Mouse (Mus musculus) midbrain, embryonic 12.5 days (tissue): Measurements from ENCODE around the gene Bbs9. TPM values are rescaled to one million over a fixed set of nuclear protein-coding genes. Genes with fewer than 3 reads are reported as not detected.
A peak's percentile ranks its signal among the peaks of the same experiment; 100 is the strongest.

Experiments
- ATAC-seq: fragments of 200-750 bp; cut with Nextera tagmentation; 2 replicates; pipeline ENCODE4 v1.8.0; 2017; ENCODE audit warnings: low read depth, moderate TSS enrichment, moderate library complexity; ENCODE audit not compliant: low FRiP score
- H3K27ac ChIP-seq: fragments of 300-500 bp; sonication (generic); replicated peaks from 2 replicates; pipeline ENCODE4 v1.5.1; 2016; ENCODE audit warnings: mild to moderate bottlenecking
- H3K27me3 ChIP-seq: fragments of 300-500 bp; sonication (generic); 2 replicates; pipeline ENCODE4 v1.6.1; 2016; ENCODE audit warnings: mild to moderate bottlenecking
- H3K36me3 ChIP-seq: fragments of 300-500 bp; sonication (generic); 2 replicates; pipeline ENCODE4 v1.6.1; 2016
- H3K4me1 ChIP-seq: fragments of 300-500 bp; sonication (generic); 2 replicates; pipeline ENCODE4 v1.6.1; 2016
- H3K4me2 ChIP-seq: fragments of 300-500 bp; sonication (generic); replicated peaks from 2 replicates; pipeline ENCODE4 v1.6.1; 2016; ENCODE audit warnings: mild to moderate bottlenecking, moderate library complexity
- H3K4me3 ChIP-seq: fragments of 300-500 bp; sonication (generic); 2 replicates; pipeline ENCODE4 v1.5.1; 2016; ENCODE audit warnings: mild to moderate bottlenecking
- H3K9ac ChIP-seq: fragments of 300-500 bp; sonication (generic); replicated peaks from 2 replicates; pipeline ENCODE4 v1.6.1; 2016; ENCODE audit warnings: mild to moderate bottlenecking, moderate library complexity
- H3K9me3 ChIP-seq: fragments of 300-500 bp; sonication (generic); 2 replicates; pipeline ENCODE4 v1.6.1; 2016; ENCODE audit warnings: mild to moderate bottlenecking
- WGBS: fragments of 180-500 bp; shearing (Covaris S2); methylation state at CpG from one replicate; pipeline ENCODE4 v1.1.7; 2016; 5-methylcytosine and 5-hydroxymethylcytosine counted together
- polyA plus RNA-seq: library from polyadenylated mRNA; unstranded; fragments of >200 nt; fragmentation: Nextera tagmentation; extraction: Ambion mirVana; gene quantifications from 2 replicates; pipeline ENCODE4 v1.2.1, GENCODE M21; 2016

The Bbs9 gene
- polyA plus RNA-seq, result 18.4 and 19.1 TPM in 2 replicates

DNA sequence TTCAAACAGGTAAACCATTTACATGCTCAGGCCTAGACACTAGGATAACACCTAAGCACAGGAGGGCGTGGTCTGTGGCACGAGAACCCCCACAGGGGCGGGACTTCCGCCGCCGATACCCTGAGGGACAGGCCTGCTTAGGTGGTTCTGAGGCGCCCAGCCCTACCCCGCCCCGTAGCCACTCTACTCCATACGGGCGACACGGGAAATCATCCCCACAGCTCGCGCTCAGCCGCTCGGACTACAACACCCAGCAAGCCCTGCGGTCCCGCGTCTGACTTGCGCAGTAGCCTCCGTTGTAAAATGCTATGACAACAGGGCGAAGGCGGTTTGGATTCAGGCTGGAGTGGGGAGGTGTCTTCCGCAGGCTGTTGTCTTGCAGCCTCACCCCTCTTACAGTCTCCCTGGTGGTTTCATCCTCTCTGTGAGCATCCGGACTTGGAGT is at the start of gene Bbs9:
Bbs9 (plus strand) TSS at position 292 of the 445 bp plus-strand sequence.
- Histone ChIP-seq H3K4me2 (peak within 1 kb of the TSS; percentile 88), H3K27me3 (no peaks in the 10 kb centered on the region), H3K9me3 (no peaks in the 10 kb centered on the region), H3K27ac (0 out of 2 replicates have a peak within 1 kb of the TSS, but pooled peaks have one; percentile 40), H3K4me1 (peaks cover 5% of the 10 kb centered on the region), H3K36me3 (no peaks in the 10 kb centered on the region), H3K4me3 (peak within 1 kb of the TSS; percentile 67), H3K9ac (peak within 1 kb of the TSS; percentile 65)
- peak; percentile 99 for ATAC-seq
- WGBS, result under 1% methylated on average over 25 of the region's 25 CpGs

DNA sequence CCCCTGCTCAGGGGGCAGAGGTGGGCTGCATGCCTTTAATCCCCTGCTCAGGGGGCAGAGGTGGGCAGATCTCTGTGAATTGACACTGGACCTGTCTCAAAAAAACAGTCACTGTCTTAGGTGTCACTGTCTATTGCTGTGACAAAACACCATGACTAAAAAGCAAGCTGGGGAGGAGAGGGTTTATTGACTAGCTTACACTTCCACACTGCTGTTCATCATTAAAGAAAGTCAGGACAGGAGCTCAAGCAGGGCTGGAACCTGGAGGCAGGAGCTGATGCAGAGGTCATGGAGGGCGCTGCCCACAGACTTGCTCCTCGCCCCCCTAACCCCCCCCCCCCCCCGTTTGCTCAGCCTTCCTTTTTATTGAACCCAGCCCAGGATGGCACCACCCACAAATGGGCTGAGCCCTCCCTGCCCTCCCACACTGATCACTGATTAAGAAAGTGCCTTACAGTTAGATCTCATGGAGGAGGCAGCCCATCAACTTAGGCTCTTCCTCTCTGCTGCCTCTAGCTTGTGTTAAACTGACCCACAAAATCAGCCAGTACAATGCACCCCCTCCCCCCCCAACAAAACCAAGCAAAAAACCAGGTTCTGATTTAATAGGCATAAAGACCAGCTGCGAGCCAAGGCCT is 47.4 kb upstream of the Bbs9 start:
- no peak for ATAC-seq
- Histone ChIP-seq H3K4me3 (no peak overlapping the region), H3K4me2 (no peak overlapping the region), H3K36me3 (no peaks in the 10 kb centered on the region), H3K27ac (no peak overlapping the region), H3K27me3 (no peaks in the 10 kb centered on the region), H3K9ac (no peak overlapping the region), H3K4me1 (peaks cover 2% of the 10 kb centered on the region), H3K9me3 (no peaks in the 10 kb centered on the region)
- WGBS, result 39% methylated on average over 4 of the region's 4 CpGs

DNA sequence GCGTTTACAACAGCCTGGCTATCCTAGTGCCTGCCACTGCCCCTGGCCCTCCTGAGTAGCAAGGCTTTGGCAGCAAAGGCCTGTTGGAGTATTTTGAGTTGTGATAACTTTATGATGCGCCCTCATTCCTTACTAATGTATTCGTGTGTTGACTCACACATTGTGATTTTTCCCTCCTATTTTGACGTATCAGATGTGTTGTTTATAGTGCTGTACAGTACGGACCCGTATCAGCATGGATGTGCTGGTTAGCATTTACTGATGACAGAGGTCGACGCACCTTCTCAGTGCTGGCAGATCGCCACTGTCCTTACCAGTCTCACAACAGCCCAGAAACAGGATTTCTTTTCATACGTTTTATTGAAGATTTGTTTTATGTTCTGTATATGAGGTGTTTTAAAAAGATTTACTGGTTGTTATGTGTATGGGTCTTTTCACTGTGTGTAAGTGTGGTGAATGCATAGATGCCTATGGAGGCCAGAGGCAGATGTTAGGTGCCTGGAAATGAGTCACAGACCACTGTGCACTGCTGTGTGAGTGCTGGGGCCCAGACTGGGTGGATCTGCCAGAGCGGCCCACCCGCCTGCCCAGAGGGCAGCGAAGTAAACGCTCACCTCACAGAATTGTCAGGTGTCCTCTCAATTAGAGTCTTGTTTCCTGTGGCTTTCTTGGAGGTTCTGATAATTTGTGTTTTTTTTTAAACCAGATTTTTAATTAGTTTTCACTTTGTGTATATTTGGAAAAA is 46.7 kb upstream of the Bbs9 start:
- Histone ChIP-seq H3K9me3 (no peaks in the 10 kb centered on the region), H3K4me3 (no peak overlapping the region), H3K9ac (no peak overlapping the region), H3K27me3 (no peaks in the 10 kb centered on the region), H3K4me2 (no peak overlapping the region), H3K27ac (no peak overlapping the region), H3K4me1 (peaks cover 2% of the 10 kb centered on the region), H3K36me3 (no peaks in the 10 kb centered on the region)
- no peak for ATAC-seq
- 84% methylated on average over 14 of the region's 14 CpGs for WGBS

- 55% methylated on average over 15 of the region's 15 CpGs for WGBS
- no peak overlapping the region for H3K4me3 ChIP-seq
- peaks cover 2% of the 10 kb centered on the region for H3K4me1 ChIP-seq
- H3K27ac ChIP-seq, result no peak overlapping the region
- H3K9me3 ChIP-seq, result no peaks in the 10 kb centered on the region
- H3K27me3 ChIP-seq, result no peaks in the 10 kb centered on the region
- no peak for ATAC-seq
- H3K4me2 ChIP-seq, result no peak overlapping the region
- H3K36me3 ChIP-seq, result no peaks in the 10 kb centered on the region
- H3K9ac ChIP-seq, result no peak overlapping the region
These were observed 45.8 kb upstream of the Bbs9 start for GRCm38 (mm10) chr9:22429533-22430241.

DNA sequence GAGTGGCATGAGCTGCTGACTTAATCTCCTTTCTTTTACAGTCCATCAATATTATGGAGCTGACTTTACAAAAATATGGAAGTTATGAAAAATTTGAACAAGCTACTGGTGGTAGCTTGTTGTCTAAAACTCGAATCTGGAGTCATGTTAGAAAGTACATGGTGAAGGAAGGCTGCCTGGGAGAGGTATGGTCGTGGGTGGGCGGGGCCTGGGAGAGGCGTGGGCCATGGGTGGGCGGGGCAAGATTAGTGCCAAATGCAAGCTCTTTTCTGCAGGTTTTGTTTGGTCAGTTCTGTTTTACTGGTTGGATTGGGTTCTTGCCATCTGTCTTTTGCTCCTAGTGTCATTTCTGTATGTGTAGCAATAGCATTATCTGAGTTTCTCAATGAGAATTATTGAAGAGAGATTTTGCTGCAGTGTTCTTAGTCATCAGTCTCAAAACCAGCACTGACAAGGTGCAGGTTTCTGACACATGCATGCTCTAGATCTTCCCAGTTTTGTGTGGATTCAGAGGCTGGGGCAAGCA is 45.1 kb upstream of the Bbs9 start:
- no peak overlapping the region for H3K27ac ChIP-seq
- WGBS, result 36% methylated on average over 5 of the region's 5 CpGs
- no peak overlapping the region for H3K4me2 ChIP-seq
- H3K9me3 ChIP-seq, result no peaks in the 10 kb centered on the region
- H3K4me3 ChIP-seq, result no peak overlapping the region
- no peaks in the 10 kb centered on the region for H3K27me3 ChIP-seq
- no peaks in the 10 kb centered on the region for H3K36me3 ChIP-seq
- H3K9ac ChIP-seq, result no peak overlapping the region
- peaks cover 2% of the 10 kb centered on the region for H3K4me1 ChIP-seq
- no peak for ATAC-seq

- no peak overlapping the region for H3K4me2 ChIP-seq
- peaks cover 2% of the 10 kb centered on the region; the same call in 1 of the 2 replicates for H3K4me1 ChIP-seq
- H3K27me3 ChIP-seq, result no peaks in the 10 kb centered on the region
- H3K9me3 ChIP-seq, result no peaks in the 10 kb centered on the region
- H3K9ac ChIP-seq, result no peak overlapping the region
- no peak overlapping the region for H3K4me3 ChIP-seq
- no peak for ATAC-seq
- no peaks in the 10 kb centered on the region for H3K36me3 ChIP-seq
- 72% methylated on average over 2 of the region's 2 CpGs for whole genome bisulfite sequencing
- H3K27ac ChIP-seq, result no peak overlapping the region
These were observed 42.3 kb upstream of the Bbs9 start for GRCm38 (mm10) chr9:22433221-22433620.

- Histone ChIP-seq H3K27me3 (no peaks in the 10 kb centered on the region), H3K4me2 (no peak overlapping the region), H3K9me3 (no peaks in the 10 kb centered on the region), H3K9ac (no peak overlapping the region), H3K27ac (no peak overlapping the region), H3K36me3 (no peaks in the 10 kb centered on the region), H3K4me1 (peaks cover 2% of the 10 kb centered on the region; the same call in 1 of the 2 replicates), H3K4me3 (no peak overlapping the region)
- ATAC-seq, result no peak
- WGBS, result 90% methylated on average over 2 of the region's 2 CpGs
These were observed 41.4 kb upstream of the Bbs9 start for GRCm38 (mm10) chr9:22434101-22434500.

- Histone ChIP-seq H3K36me3 (peaks cover 7% of the 10 kb centered on the region; the same call in 1 of the 2 replicates), H3K4me3 (no peak overlapping the region), H3K9ac (no peak overlapping the region), H3K4me2 (no peak overlapping the region), H3K4me1 (no peaks in the 10 kb centered on the region), H3K27me3 (no peaks in the 10 kb centered on the region), H3K27ac (no peak overlapping the region), H3K9me3 (no peaks in the 10 kb centered on the region)
- WGBS, result 87% methylated on average over 1 of the region's 1 CpGs
- ATAC-seq, result no peak
These were observed 36.7 kb upstream of the Bbs9 start for GRCm38 (mm10) chr9:22438826-22439225.

DNA sequence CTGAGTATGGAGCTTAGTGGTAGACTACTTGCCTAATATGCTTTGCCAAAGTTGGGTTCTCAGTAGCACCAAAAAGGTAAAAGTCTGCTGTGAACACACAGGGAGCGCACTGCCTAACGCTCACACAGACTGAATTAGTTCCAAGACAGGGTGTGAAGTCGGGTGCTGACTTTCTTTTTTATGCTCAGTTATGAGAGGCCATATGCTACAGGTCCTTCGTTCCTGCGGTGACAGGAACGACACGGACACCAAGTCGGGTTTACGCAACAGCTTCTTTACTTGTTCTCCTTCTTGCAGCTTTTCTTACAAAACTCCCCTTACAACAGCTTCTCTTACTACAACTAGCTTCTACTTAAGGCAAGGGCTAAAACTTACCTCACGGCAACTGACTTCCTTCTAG is 32.4 kb upstream of the Bbs9 start:
- Histone ChIP-seq H3K4me3 (no peak overlapping the region), H3K27ac (no peak overlapping the region), H3K4me2 (no peak overlapping the region), H3K27me3 (no peaks in the 10 kb centered on the region), H3K36me3 (peaks cover 35% of the 10 kb centered on the region), H3K9me3 (no peaks in the 10 kb centered on the region), H3K9ac (no peak overlapping the region), H3K4me1 (no peaks in the 10 kb centered on the region)
- ATAC-seq, result no peak
- WGBS, result 91% methylated on average over 10 of the region's 10 CpGs

DNA sequence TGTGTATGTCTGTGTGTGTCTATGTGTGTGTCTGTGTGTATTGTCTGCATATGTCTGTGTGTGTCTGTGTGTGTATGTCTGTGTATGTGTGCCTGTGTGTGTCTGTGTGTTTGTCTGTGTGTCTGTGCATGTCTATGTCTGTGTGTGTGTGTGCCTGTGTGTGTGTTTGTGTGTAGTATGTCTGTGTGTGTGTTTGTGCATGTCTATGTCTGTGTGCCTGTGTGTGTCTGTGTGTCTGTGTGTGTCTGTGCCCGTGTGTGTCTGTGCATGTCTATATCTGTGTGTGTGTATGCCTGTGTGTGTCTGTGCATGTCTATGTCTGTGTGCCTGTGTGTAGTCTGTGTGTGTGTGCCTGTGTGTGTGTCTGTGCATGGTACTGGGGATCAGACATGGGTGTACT is 30.4 kb upstream of the Bbs9 start:
- peaks cover 54% of the 10 kb centered on the region for H3K36me3 ChIP-seq
- H3K9me3 ChIP-seq, result no peaks in the 10 kb centered on the region
- ATAC-seq, result no peak
- H3K4me2 ChIP-seq, result no peak overlapping the region
- no peak overlapping the region for H3K4me3 ChIP-seq
- no peak overlapping the region for H3K9ac ChIP-seq
- H3K27me3 ChIP-seq, result no peaks in the 10 kb centered on the region
- no peaks in the 10 kb centered on the region for H3K4me1 ChIP-seq
- WGBS, result 81% methylated on average over 1 of the region's 1 CpGs
- no peak overlapping the region for H3K27ac ChIP-seq

DNA sequence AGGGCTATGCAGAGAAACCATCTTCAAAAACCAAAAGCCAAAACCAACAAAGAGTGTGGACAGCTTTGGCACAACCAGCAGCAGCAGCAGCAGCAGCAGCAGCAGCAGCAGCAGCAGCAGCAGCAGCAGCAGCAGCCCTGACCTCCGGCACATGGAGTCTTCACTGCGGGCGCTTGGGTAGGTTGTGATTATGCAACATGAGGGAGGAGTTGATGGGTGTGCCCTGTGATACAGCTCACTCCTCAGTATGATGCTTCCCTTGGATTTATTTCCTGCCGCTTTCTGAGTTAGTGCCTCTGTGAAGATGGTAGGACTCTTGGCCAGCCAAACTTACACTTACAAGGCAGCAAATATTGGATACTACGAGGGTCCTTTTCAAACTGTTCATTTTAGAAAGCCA is 28.3 kb upstream of the Bbs9 start:
- H3K36me3 ChIP-seq, result peaks cover 67% of the 10 kb centered on the region
- H3K4me1 ChIP-seq, result no peaks in the 10 kb centered on the region
- 94% methylated on average over 5 of the region's 5 CpGs for WGBS

GRCm38 (mm10) chr9:22448420-22448819 is 27.1 kb upstream of the Bbs9 start:
- WGBS, result 89% methylated on average over 13 of the region's 13 CpGs
- Histone ChIP-seq H3K9me3 (no peaks in the 10 kb centered on the region), H3K9ac (no peak overlapping the region), H3K4me1 (no peaks in the 10 kb centered on the region), H3K27ac (no peak overlapping the region), H3K4me2 (no peak overlapping the region), H3K4me3 (no peak overlapping the region), H3K27me3 (no peaks in the 10 kb centered on the region), H3K36me3 (peaks cover 79% of the 10 kb centered on the region)
- ATAC-seq, result no peak

More for the DNA sequence above, 28.3 kb upstream of the Bbs9 start:
- no peaks in the 10 kb centered on the region for H3K9me3 ChIP-seq
- H3K4me3 ChIP-seq, result no peak overlapping the region
- H3K9ac ChIP-seq, result no peak overlapping the region
- H3K27ac ChIP-seq, result no peak overlapping the region
- no peak for ATAC-seq
- H3K27me3 ChIP-seq, result no peaks in the 10 kb centered on the region
- H3K4me2 ChIP-seq, result no peak overlapping the region
